Mouse (Mus musculus) midbrain, embryonic 10.5 days (tissue): ENCODE measurements around the gene Fam32a. TPM values are rescaled to one million over a fixed set of nuclear protein-coding genes. Genes with fewer than 3 reads are reported as not detected.

Source experiments
- DNase-seq: peaks from one replicate; pipeline ENCODE4 v3.0.0-alpha.2; 2017; ENCODE audit warnings: low spot score
- H3K27ac ChIP-seq: fragments of 300-500 bp; sonication (generic); replicated peaks from 2 replicates; pipeline ENCODE4 v1.5.1; 2016; ENCODE audit warnings: mild to moderate bottlenecking
- H3K27me3 ChIP-seq: fragments of 300-500 bp; sonication (generic); 2 replicates; pipeline ENCODE4 v1.6.1; 2016; ENCODE audit warnings: low read depth, mild to moderate bottlenecking; ENCODE audit not compliant: poor library complexity, severe bottlenecking
- H3K36me3 ChIP-seq: fragments of 300-500 bp; sonication (generic); 2 replicates; pipeline ENCODE4 v1.6.1; 2016; ENCODE audit warnings: mild to moderate bottlenecking, moderate library complexity
- H3K4me1 ChIP-seq: fragments of 300-500 bp; sonication (generic); 2 replicates; pipeline ENCODE4 v1.6.1; 2016
- H3K4me3 ChIP-seq: fragments of 300-500 bp; sonication (generic); 2 replicates; pipeline ENCODE4 v1.5.1; 2016; ENCODE audit warnings: mild to moderate bottlenecking, moderate library complexity
- H3K9me3 ChIP-seq: fragments of 300-500 bp; sonication (generic); replicated peaks from 2 replicates; pipeline ENCODE4 v1.6.1; 2016; ENCODE audit warnings: mild to moderate bottlenecking
- WGBS: fragments of 180-500 bp; shearing (Covaris S2); methylation state at CpG from one replicate; pipeline ENCODE4 v1.1.7; 2016; 5-methylcytosine and 5-hydroxymethylcytosine counted together
- polyA plus RNA-seq: library from polyadenylated mRNA; unstranded; fragments of >200 nt; fragmentation: Nextera tagmentation; extraction: Ambion mirVana; gene quantifications from 2 replicates; pipeline ENCODE4 v1.2.1, GENCODE M21; 2016

Gene Fam32a
- polyA plus RNA-seq, 1 experiment from 2014 or later, result 75.2 TPM

- WGBS, result 54% methylated on average over 7 of the region's 7 CpGs
- H3K9me3 ChIP-seq, result no peaks in the 10 kb centered on the region
- H3K36me3 ChIP-seq, result peaks cover 45% of the 10 kb centered on the region
- peak; percentile 56 for DNase-seq
- H3K27me3 ChIP-seq, result no peaks in the 10 kb centered on the region
- H3K27ac ChIP-seq, result no peak overlapping the region
- no peak overlapping the region for H3K4me3 ChIP-seq
- H3K4me1 ChIP-seq, result no peaks in the 10 kb centered on the region
Measured at GRCm38 (mm10) chr8:72257171-72257901, 37.8 kb downstream of the Fam32a start.

- no peaks in the 10 kb centered on the region for H3K27me3 ChIP-seq
- H3K4me1 ChIP-seq, result no peaks in the 10 kb centered on the region
- H3K27ac ChIP-seq, result no peak overlapping the region
- no peak for DNase-seq
- peaks cover 40% of the 10 kb centered on the region for H3K36me3 ChIP-seq
- no peak overlapping the region for H3K4me3 ChIP-seq
- WGBS, result 89% methylated on average over 1 of the region's 1 CpGs
- no peaks in the 10 kb centered on the region for H3K9me3 ChIP-seq
Measured at GRCm38 (mm10) chr8:72257902-72258238, 38.3 kb downstream of the Fam32a start.

- H3K4me3 ChIP-seq, result no peak overlapping the region
- WGBS, result 83% methylated on average over 2 of the region's 2 CpGs
Measured at GRCm38 (mm10) chr8:72259862-72260261, 40.3 kb downstream of the Fam32a start.

GRCm38 (mm10) chr8:72260585-72260984 lies 41.1 kb downstream of the Fam32a start:
- H3K9me3 ChIP-seq, result no peaks in the 10 kb centered on the region
- 70% methylated on average over 4 of the region's 4 CpGs for WGBS
- H3K27ac ChIP-seq, result no peak overlapping the region
- DNase-seq, result no peak
- peaks cover 14% of the 10 kb centered on the region for H3K36me3 ChIP-seq
- no peak overlapping the region for H3K4me3 ChIP-seq
- H3K27me3 ChIP-seq, result no peaks in the 10 kb centered on the region
- H3K4me1 ChIP-seq, result no peaks in the 10 kb centered on the region

More at GRCm38 (mm10) chr8:72259862-72260261, 40.3 kb downstream of the Fam32a start:
- H3K4me1 ChIP-seq, result no peaks in the 10 kb centered on the region
- no peaks in the 10 kb centered on the region for H3K27me3 ChIP-seq
- no peaks in the 10 kb centered on the region for H3K9me3 ChIP-seq
- no peak overlapping the region for H3K27ac ChIP-seq
- DNase-seq, result no peak
- H3K36me3 ChIP-seq, result peaks cover 22% of the 10 kb centered on the region

- DNase-seq, result peak; percentile 57
- Histone ChIP-seq H3K4me1 (no peaks in the 10 kb centered on the region), H3K27ac (no peak overlapping the region), H3K9me3 (no peaks in the 10 kb centered on the region), H3K36me3 (peaks cover 10% of the 10 kb centered on the region), H3K27me3 (no peaks in the 10 kb centered on the region), H3K4me3 (no peak overlapping the region)
- 39% methylated on average over 2 of the region's 2 CpGs for WGBS
Measured at GRCm38 (mm10) chr8:72261019-72261418, 41.5 kb downstream of the Fam32a start.

GRCm38 (mm10) chr8:72261431-72261830 lies 41.9 kb downstream of the Fam32a start:
- Histone ChIP-seq H3K4me1 (no peaks in the 10 kb centered on the region), H3K4me3 (no peak overlapping the region), H3K27ac (no peak overlapping the region)

GRCm38 (mm10) chr8:72261872-72262271 lies 42.3 kb downstream of the Fam32a start:
- Histone ChIP-seq H3K4me3 (no peak overlapping the region), H3K9me3 (no peaks in the 10 kb centered on the region), H3K27ac (no peak overlapping the region), H3K27me3 (no peaks in the 10 kb centered on the region), H3K36me3 (peaks cover 4% of the 10 kb centered on the region), H3K4me1 (no peaks in the 10 kb centered on the region)
- WGBS, result 49% methylated on average over 5 of the region's 5 CpGs
- no peak for DNase-seq

More at GRCm38 (mm10) chr8:72261431-72261830, 41.9 kb downstream of the Fam32a start:
- DNase-seq, result no peak
- H3K9me3 ChIP-seq, result no peaks in the 10 kb centered on the region
- peaks cover 9% of the 10 kb centered on the region for H3K36me3 ChIP-seq
- H3K27me3 ChIP-seq, result no peaks in the 10 kb centered on the region

GRCm38 (mm10) chr8:72262756-72263155 lies 43.2 kb downstream of the Fam32a start:
- no peaks in the 10 kb centered on the region for H3K9me3 ChIP-seq
- H3K4me1 ChIP-seq, result no peaks in the 10 kb centered on the region
- H3K4me3 ChIP-seq, result no peak overlapping the region
- WGBS, result 81% methylated on average over 2 of the region's 2 CpGs
- no peak overlapping the region for H3K27ac ChIP-seq
- no peak for DNase-seq
- no peaks in the 10 kb centered on the region for H3K27me3 ChIP-seq
- no peaks in the 10 kb centered on the region for H3K36me3 ChIP-seq

- Histone ChIP-seq H3K36me3 (no peaks in the 10 kb centered on the region), H3K4me1 (no peaks in the 10 kb centered on the region), H3K4me3 (no peak overlapping the region), H3K27ac (no peak overlapping the region), H3K27me3 (no peaks in the 10 kb centered on the region), H3K9me3 (no peaks in the 10 kb centered on the region)
- WGBS, result 83% methylated on average over 7 of the region's 7 CpGs
- DNase-seq, result no peak
Measured at GRCm38 (mm10) chr8:72263451-72263850, 43.9 kb downstream of the Fam32a start.

- DNase-seq, result no peak
- no peak overlapping the region for H3K27ac ChIP-seq
- WGBS, result 81% methylated on average over 3 of the region's 7 CpGs
- no peaks in the 10 kb centered on the region for H3K4me1 ChIP-seq
- H3K4me3 ChIP-seq, result no peak overlapping the region
- H3K27me3 ChIP-seq, result no peaks in the 10 kb centered on the region
- no peaks in the 10 kb centered on the region for H3K9me3 ChIP-seq
- no peaks in the 10 kb centered on the region for H3K36me3 ChIP-seq
Measured at GRCm38 (mm10) chr8:72265342-72265741, 45.8 kb downstream of the Fam32a start.

- Histone ChIP-seq H3K27me3 (no peaks in the 10 kb centered on the region), H3K36me3 (no peaks in the 10 kb centered on the region), H3K9me3 (no peaks in the 10 kb centered on the region), H3K27ac (no peak overlapping the region), H3K4me3 (no peak overlapping the region), H3K4me1 (no peaks in the 10 kb centered on the region)
- DNase-seq, result no peak
Measured at GRCm38 (mm10) chr8:72266671-72267070, 47.1 kb downstream of the Fam32a start.

GRCm38 (mm10) chr8:72267106-72267505 lies 47.6 kb downstream of the Fam32a start:
- no peaks in the 10 kb centered on the region for H3K9me3 ChIP-seq
- 98% methylated on average over 8 of the region's 8 CpGs for WGBS
- no peaks in the 10 kb centered on the region for H3K4me1 ChIP-seq

GRCm38 (mm10) chr8:72268356-72268755 lies 48.8 kb downstream of the Fam32a start:
- no peaks in the 10 kb centered on the region for H3K27me3 ChIP-seq
- no peaks in the 10 kb centered on the region for H3K4me1 ChIP-seq
- 89% methylated on average over 15 of the region's 15 CpGs for WGBS
- H3K27ac ChIP-seq, result 0 out of 2 replicates have a peak overlapping the region, but pooled peaks have one; percentile 17
- H3K4me3 ChIP-seq, result no peak overlapping the region
- no peaks in the 10 kb centered on the region for H3K36me3 ChIP-seq
- no peak for DNase-seq
- H3K9me3 ChIP-seq, result no peaks in the 10 kb centered on the region

More at GRCm38 (mm10) chr8:72267106-72267505, 47.6 kb downstream of the Fam32a start:
- Histone ChIP-seq H3K4me3 (no peak overlapping the region), H3K27ac (no peak overlapping the region), H3K27me3 (no peaks in the 10 kb centered on the region), H3K36me3 (no peaks in the 10 kb centered on the region)
- DNase-seq, result no peak
